Mouse (Mus musculus): Measurements from ENCODE around the gene Adora2a. TPM values are rescaled to one million over a fixed set of nuclear protein-coding genes. Genes with fewer than 3 reads are reported as not detected.

Gene Adora2a
- polyA plus RNA-seq, 1 experiment, result 9.6 TPM

DNA sequence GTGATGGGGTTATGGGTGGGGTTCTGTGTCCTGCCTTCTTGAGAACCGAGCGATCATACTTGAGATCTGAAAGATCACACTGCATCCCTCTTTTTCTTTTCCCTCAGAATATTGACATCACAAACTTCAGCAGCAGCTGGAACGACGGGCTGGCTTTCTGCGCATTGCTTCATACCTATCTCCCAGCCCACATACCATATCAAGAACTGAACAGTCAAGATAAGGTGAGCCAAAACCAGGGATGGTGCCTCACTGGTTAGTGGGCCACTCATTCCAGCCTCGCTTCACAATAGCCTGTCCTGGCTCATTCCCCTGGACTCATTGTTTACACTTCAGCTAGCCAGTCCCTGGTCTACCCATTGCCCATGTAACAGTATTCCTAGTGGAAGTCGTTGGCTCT, 9.5 kb upstream of the Adora2a start:
- no peak for DNase-seq (ENCODE audit: extremely low spot score in 1 of 2, low spot score in 1 of 2)

DNA sequence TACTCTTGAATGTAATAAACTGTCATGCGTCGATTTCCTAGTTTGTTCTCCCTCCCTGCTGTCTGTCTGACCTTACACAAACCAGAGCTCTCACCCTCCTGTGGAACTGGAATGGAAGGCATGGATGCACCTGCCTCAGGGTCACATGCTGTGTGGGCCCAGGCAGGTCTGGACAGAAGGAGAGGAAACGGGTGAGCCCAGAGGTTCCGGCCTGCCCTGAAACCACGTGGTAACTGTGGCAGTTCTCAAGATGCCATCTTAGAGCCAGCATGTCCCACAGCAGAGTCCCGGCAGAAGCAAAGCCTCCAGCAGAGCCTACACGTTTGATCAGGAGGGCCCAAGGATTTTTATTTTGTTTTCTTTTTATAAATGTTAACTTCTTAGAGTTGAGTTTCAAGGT, 4.3 kb upstream of the Adora2a start:
- no peak for DNase-seq (ENCODE audit: extremely low spot score in 1 of 2, low spot score in 1 of 2)

DNA sequence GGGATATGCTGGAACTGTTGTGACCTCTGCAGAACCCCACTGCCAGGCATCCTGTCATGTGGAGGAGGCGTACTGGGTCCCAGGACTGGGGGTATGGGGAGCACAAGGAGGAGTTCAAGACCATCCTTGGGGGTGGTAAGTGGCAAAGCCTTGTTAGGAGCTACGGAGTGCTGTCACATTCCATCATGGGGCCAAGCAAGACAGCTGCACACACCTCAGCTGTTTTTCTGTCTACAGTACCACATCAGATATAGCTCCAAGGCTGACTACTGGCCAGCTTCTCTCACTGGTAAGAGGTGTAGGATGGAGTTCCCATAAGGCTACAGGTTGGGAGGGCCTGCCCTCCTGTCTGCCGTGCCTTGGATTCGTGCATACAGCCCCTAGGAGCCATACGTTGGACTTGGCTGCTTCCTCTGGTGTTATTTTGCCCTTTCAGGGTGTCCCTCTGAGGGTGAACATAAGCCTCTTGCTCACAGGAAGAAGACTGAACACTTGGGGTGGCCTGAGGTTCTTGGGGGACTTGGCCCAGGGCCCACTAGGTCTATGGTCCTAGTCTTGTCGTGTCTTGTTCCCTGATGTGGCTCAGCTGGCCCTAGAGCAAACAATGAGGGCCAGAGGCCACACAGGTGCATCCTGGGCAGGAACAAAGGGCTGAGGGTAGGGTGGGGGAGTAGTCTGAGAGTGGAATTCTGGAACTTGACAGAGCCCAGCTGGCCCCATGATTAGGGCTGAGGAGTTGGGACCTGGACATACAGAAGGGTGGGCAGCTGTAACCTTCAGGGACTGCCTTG, 2.3 kb upstream of the Adora2a start:
- no peak for DNase-seq (ENCODE audit: extremely low spot score in 1 of 2, low spot score in 1 of 2)

DNA sequence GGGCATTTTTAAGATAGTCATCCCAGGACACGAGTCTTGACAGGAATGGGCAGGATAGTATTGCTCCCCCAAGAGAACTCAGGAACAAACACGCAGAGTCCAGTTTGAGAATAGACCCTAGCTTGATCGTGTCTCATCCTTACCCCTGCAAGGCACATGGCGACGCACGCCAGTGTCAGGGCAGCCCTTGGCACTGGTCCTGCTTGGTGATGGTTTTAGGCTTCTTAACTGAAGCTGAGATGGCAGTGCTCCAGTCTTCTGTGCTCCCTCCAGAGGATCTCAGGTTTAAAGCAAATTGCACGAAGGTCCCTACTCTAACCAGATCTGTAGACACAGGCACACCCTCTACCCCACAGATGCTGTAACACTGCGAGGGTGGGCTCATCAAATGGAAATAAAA, 921 bp upstream of the Adora2a start:
- DNase-seq (ENCODE audit: extremely low spot score in 1 of 2, low spot score in 1 of 2), result no peak

DNA sequence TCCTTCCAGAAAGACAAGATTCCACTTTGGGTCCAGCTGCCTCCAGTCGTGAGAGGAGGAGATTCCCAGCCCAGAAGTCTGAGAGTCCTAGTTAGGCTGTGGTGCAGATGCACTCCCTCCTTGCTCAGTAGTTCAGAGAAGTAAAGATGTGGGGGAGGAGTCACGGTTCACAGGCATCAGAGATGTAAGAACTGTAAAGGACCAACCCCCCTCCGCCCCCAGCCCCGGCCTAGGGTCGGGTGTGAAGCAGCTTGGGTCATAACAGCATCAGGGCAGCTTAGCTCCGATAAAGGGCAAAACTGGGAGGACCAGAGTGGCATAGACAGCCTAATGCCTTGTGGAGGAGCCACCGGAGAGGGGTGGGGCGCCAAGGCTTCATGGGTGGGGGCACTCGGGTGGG, 205 bp upstream of the Adora2a start:
- no peak for DNase-seq (ENCODE audit: extremely low spot score in 1 of 2, low spot score in 1 of 2)

DNA sequence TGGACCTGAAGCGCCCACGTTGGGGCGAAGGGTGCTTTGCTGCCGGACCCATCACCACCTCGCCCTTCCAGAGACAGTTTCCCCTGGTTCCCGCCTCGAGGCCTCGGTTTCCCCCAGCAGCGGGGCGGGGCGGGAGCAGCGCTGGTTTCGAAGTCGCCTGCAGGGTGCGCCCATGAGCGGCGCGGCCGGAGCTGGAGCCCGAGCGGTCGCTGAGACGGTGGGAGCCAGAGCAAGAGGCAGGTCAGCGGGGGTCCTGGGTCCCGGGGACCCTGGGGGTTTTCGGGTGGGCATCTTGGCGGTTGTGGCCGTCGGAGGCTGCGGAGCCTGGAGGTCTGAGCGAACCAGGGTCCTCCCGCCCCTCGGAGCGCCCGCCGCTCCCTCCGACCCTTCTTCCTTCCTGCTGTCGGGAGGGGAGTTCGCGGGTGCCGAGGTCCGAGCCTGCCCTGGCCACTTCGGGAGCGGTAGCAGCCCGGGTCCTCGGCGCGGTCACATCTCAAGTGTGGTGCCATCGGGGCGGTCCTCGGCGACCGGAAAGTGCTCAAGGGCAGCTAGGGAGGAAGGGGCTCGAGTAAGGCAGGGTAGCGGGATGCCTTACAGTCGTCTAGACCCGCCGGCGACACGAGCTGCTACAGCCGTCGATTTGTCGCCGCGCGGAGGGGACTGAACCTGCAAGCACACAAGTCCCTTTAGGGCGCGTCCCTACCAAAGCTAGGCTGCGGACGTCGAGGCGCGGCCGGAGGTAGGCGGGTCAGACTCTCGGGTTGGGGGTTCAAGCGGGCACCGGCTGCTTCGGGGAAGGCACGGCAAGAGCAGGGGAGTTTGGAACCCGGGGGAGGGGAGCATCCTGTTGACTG, 458 bp downstream of the Adora2a start:
- DNase-seq (ENCODE audit: extremely low spot score in 1 of 2, low spot score in 1 of 2), result peak in 1 of 2 experiments; percentile 46

DNA sequence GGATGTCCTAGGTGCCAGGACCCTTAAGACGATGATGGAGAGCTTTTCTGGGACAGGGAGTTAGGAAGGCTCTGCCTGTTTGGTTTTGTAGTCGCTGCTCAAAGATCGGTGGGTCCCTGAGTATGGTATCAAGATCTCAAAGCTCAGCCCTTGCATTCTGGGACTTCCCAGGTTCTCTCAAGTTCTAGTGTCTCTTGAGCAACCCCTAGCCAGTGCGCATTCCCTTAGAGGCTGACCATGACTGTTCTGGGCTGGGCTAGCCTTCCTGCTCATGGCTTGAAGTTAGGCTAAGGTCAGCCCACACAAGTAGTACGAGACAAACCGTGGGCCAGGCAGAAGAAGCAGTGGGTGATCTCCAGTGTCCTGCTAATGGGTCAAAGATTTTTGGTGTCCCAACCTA, 1.5 kb downstream of the Adora2a start:
- no peak for DNase-seq (ENCODE audit: extremely low spot score in 1 of 2, low spot score in 1 of 2)

DNA sequence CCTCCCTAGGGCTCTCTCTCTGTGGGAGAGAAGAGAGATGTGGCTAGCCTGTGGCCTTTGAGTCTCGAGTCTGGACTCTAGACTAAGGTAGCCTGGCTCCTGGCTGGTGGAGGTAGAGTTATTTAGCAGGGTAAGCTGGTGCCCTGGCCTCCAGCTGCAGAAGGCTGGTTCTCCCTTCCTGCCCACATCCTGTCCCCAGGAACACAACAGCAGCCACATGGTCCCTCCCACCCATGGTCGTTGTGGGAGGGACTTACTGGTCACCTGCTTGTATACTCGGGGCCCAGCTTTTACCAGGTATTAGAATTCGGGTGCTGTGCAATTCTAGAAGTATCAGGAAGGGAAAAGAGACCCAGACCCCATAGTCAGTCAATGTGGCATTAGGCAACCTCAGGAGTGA, 3.6 kb downstream of the Adora2a start:
- no peak for DNase-seq (ENCODE audit: extremely low spot score in 1 of 2, low spot score in 1 of 2)

DNA sequence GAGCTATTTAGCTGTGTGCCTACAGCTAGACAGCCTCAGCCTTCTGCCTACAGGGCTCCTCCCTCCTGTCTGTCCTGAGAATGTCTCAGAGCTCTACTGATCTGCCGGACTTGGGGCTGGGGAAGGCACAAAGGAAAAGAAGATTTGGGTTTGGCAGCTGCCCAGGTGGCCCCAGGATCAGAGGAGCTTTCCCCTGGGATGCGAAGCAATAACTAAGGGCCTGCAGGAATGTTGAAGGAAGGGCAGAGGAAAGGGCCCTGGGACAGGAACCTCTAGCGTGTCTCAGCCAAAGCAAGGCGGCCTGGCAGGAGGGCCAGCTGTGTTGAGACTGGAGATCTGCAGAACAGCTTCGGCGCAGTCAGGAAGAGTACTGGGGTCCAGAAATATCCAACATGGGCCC, 6.3 kb downstream of the Adora2a start:
- DNase-seq (ENCODE audit: extremely low spot score in 1 of 2, low spot score in 1 of 2), result no peak

DNA sequence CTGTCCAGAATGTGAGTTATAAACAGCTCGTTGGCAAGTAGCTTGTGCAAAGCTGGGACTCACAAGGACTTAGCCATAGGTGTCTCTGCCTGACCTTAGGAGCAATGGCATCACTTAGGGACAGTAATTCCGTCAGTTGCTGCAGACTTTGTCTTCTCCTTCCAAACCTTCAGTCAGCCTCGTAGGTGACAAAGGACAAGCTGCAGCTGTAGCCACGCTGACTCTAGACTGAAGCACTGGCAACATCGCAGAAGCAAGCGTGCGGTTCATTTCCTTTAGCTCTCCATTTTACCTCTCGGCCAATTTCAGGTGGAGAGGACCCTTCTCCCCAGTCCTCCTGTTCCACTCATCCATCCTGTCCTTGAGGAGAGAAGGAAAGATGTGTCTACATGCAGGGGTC, 7.3 kb downstream of the Adora2a start:
- no peak for DNase-seq (ENCODE audit: extremely low spot score in 1 of 2, low spot score in 1 of 2)

DNA sequence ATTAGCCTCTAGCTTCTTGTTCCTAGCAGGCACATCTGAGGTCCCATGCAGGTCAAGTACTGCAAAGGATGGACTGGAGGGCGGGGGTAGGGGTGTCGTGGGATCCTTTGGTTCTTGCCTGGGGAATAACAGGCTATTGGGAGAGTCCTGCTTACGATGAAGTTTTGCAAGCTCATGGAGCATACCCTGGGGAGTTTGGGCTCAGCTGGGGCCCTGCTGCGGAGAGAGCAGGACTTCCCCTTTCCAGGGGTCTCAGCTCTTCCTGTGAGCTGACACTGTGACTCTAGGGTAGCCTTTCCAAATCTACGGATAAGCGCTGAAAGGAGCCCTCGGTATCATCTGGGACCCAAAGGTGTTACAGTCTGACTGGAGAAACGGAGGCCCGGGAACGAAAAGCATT, 7.7 kb downstream of the Adora2a start:
- DNase-seq (ENCODE audit: extremely low spot score in 1 of 2, low spot score in 1 of 2), result no peak

DNA sequence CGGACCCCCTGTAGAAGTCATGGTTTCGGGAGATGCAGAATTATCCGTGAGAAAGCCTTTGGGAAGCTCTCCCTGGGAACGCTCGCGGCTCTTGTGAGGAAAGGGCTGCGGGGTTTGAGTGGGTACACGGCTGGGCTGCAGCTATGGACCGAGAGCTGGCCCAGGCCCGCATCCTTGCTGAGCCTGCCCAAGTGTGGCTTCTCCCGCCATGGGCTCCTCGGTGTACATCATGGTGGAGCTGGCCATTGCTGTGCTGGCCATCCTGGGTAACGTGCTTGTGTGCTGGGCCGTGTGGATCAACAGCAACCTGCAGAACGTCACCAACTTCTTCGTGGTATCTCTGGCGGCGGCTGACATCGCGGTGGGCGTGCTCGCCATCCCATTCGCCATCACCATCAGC, 9.1 kb downstream of the Adora2a start:
- no peak for DNase-seq (ENCODE audit: extremely low spot score in 1 of 2, low spot score in 1 of 2)

DNA sequence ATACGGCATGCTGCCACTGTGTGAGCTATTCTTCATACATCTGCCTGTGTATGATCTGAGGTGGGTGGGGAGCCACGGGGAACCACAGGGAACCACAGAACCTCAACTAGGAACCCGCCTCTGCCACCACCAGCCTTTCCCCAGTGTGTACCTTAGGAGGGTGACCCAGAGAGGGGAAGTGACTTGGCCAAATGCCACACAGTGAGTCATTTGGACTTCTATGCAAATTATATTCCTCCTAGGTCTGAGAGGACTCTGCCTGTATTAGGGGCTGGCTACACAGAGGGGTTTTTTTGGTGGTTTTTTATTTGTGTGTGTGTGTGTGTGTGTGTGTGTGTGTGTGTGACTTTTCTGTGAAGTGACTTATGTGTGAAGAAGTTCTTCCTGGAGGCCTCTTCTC, 9.9 kb downstream of the Adora2a start:
- DNase-seq (ENCODE audit: extremely low spot score in 1 of 2, low spot score in 1 of 2), result no peak

DNA sequence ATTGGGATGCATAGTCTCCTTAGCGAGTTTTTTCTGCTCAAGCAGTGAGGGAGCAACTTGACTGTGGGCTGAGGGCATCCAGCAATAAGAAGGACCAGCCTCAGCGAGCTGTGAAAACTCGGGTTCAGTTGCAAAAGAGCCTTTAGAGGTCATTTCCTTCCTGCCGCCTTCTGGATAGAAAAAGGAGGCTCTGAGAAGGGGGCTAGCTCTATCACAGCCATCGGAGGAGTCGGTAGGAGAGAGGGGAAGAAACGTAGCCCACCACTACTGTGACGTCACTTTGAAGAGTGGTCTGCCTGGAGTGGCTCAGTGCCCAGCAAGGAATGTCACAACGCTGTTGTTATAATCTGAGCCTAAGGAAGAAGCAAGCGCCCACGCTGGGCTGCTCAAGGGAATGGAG, 10.4 kb downstream of the Adora2a start:
- no peak for DNase-seq (ENCODE audit: extremely low spot score in 1 of 2, low spot score in 1 of 2)

DNA sequence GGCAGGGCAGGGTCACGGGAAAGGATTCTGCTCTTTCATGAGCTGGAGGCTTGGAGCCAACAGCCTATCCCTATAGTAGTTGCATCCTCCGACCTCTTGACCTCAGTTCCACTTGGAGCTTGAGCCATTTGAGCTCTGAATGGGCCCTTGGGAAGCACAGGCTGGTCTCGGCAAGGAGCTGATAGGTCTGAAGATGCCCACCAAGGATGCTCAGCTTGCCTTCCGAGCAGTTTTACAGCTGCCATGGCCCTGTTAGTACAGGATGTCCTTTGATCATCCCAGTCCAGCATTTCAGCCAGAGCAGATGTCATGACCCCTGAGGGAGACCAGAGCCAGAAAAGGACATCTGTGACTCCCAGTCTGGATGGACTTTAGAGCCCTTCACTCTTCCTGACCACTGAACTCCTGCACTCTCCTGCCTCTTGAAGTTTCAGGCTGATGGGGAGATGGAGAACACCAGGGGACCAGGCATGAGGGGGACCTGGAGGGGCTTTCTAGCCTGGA, 11.6 kb downstream of the Adora2a start:
- no peak for DNase-seq (ENCODE audit: extremely low spot score in 1 of 2, low spot score in 1 of 2)

DNA sequence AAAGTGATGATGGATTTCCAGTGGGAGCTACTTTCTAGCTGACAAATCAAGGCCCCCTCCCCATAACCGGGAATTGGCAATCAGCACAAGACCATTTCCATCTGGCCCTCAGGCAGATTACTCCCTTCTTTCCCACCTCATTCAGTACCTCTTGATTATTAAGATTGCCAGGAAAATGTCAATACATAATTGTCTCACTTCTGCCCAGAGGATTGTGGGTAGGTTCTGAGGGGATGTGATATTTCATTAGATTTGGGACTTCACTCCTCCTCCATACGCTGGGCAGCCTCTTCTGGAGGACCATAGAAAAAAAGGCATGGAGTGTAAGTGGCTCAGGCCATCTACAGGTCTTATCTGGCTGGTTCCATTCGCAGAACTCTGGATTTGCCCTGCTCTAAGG, 15.6 kb downstream of the Adora2a start:
- DNase-seq (ENCODE audit: extremely low spot score in 1 of 2, low spot score in 1 of 2), result no peak

DNA sequence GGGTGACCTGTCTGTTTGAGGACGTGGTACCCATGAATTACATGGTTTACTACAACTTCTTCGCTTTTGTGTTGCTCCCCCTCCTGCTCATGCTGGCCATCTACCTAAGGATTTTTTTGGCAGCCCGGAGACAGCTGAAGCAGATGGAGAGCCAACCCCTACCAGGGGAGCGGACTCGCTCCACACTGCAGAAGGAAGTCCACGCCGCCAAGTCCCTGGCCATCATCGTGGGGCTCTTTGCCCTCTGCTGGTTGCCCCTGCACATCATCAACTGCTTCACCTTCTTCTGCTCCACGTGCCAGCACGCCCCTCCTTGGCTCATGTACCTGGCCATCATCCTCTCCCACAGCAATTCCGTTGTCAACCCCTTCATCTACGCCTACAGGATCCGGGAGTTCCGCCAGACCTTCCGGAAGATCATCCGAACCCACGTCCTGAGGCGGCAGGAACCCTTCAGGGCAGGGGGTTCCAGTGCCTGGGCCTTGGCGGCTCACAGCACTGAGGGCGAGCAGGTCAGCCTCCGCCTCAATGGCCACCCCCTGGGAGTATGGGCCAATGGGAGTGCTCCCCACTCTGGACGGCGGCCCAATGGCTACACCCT, 16.6 kb downstream of the Adora2a start:
- no peak for DNase-seq (ENCODE audit: extremely low spot score in 1 of 2, low spot score in 1 of 2)

DNA sequence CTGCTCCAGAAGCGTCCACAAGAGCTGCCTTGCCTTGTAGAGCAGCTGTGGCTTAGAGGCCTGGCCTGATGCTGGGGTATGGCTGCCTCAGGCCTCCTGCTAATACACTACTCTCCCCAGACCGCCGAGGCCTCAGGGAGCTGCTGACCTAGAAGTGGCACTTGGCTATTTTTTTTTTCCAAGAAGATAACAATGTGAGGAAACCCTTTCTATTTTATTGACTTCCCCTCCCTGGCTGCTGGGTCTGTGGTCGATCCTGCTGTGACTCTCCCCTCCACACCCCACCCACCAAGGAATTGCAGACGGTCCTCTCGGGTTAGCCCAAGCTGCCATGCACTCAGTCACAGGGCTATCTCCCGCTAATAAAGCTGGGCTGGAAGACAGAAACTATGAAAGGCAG, 17.5 kb downstream of the Adora2a start:
- DNase-seq (ENCODE audit: extremely low spot score in 1 of 2, low spot score in 1 of 2), result no peak

DNA sequence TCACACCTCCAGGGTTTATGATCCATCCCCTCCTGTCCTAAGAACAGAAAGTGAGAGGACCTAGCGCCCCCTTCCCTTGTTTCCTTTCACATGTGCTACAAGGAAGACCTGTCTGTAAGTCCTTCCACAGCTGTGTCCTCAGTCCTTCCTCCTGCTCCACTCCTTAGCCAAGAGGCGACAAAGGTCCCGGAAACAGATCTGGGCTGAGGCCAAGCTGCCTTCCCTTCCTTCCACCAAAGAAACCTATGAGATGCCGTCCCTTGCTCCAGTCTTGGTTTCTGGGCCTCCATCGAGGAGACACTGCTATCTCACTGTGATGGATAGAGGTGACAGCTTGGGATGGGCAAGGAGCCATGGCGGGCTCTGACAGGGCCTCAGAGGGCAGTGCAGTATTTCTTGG, 18.4 kb downstream of the Adora2a start:
- DNase-seq (ENCODE audit: extremely low spot score in 1 of 2, low spot score in 1 of 2), result no peak

DNA sequence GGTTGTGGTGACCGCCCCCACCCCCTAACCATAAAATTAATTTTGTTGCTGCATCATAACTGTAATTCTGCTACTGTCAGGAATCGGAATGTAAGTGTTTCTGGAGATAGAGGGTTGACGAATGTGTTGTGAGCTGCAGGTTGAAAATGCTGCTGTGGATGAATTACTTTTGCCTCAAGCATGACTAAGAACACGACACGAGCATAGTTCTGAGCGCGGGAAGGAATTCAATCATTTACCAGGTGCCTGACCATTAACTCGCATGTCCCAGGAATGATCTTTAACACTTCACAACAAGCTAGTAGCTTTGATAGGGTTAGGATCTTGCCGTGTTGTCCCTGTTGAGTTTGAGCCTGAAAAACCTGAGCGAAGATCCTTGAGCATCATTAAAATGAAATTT, 20.6 kb downstream of the Adora2a start:
- DNase-seq (ENCODE audit: extremely low spot score in 1 of 2, low spot score in 1 of 2), result no peak

DNA sequence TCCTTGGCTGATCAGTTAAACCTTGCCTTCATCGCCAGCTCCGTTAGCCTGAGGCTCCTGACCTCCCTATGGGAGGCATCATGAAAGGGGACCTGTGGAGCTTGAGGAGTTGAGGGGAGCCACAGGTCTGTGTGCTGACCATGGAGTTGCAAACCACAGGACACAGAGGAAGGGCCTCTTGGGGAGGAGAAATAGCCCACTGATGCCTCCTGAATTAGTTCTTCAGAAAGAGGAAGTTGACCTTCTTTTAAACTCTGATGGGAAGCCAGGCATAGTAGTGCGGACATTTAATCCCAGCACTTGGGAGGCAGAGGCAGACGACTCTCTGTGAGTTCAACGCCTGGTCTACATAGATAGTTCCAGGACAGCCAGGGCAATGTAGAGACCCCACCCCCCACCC, 22.2 kb downstream of the Adora2a start:
- no peak for DNase-seq (ENCODE audit: extremely low spot score in 1 of 2, low spot score in 1 of 2)

Data from frontal cortex, adult 2 months (tissue).